Mouse (Mus musculus) cerebellum, adult 9-11 months (tissue): ENCODE results near the gene Tmem175.

ENCODE experiments used
- DNase-seq: peaks from one replicate; pipeline ENCODE4 v3.0.0; 2022

Tmem175 gene

GRCm38 (mm10) chr5:108654444-108654990, 24.9 kb downstream of the Tmem175 start:
- DNase-seq: peak; percentile 20

- peak; percentile 11 for DNase-seq
Observed at GRCm38 (mm10) chr5:108655381-108655780, 25.8 kb downstream of the Tmem175 start.

GRCm38 (mm10) chr5:108655891-108656650, 26.5 kb downstream of the Tmem175 start:
- peak; percentile 22 for DNase-seq

GRCm38 (mm10) chr5:108657406-108657805, 27.8 kb downstream of the Tmem175 start:
- no peak for DNase-seq

DNA sequence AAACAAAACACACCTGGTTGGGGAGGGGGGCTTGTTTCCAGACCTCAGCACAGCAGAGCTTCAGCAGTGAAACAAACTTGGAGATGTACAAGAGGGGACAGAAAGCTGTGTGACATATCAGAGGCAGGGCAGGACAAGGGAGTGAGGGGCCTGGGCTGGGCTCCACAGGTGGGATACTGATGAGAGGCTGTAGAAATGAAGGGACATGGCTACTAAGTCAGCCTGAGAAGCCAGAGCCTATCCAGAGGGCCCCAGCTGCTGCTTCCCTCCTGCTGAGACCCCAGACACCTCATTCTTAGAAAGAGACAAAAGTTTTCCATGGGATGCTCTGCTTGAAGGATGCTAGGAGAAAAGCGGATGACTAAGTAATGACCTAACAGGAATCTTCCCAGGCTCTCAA, 29.0 kb downstream of the Tmem175 start:
- peak; percentile 25 for DNase-seq

DNA sequence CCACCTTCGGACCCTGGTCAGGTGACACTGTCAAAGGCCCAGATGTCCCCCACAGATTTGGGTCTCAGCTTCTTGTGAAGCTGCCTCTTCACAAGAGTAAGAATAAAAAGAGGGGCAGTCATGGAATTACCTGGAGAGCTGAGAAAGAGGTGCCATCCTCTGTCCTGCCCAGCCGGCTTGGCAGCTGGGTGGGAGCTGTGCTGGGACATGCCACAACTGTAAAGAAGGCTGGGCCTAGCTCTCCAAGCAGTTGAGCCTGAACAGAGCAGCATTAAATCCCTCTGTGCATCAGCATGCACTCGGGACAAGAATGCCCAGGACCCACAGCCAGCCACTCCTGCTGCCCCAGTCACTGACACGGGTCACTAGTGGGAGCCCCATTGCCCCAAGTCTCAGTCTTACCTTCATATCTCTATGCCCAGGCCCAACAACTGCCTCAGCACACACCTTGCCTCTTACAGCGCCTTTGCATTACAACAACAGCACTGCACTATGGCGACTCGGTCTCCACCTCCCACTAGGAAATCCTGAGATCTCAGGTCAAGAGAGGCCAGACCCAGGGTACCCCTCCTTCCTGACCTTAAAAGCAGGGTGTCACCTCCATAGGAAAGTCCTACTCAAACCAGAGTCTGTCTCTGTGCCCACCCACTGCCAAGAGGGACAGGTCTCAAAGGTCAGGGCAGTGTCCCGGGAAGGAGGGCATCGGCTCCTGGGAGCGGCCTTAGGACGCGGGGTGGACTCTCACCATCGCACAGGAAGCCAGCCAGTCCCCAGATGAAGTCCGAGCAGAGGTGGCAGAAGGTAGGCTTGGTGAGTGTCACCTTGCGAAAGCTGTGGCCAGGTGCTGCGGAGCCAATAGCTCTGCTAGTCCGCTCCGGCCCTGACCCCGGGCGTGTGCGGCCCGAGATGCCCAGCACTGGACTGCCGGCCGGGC, 30.4 kb downstream of the Tmem175 start, which contains the start of gene Idua:
Gene Idua (plus strand): TSS at position 634 of the 934 bp plus-strand sequence.
- no peak for DNase-seq

- DNase-seq: peak; percentile 93
Observed at GRCm38 (mm10) chr5:108660632-108661268, 31.2 kb downstream of the Tmem175 start.

DNA sequence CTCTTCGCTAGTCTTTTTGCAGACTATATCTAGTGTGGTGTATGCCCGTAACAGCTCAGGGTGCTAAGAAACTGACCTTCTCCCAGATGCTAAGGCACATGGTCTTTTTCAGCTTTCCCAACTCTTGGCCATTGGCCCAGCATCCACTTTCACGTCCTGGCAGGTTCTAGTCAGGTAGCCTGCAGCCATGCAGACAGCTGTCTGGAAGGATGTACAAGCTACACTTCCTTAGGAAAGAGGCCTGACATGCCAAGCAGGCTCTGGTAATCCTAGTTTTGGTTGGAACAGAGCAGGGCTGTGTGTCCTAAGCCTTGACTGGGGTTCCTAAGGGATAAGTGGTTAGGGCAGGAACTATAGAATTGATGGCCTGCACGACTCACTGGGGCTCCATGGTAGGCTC, 33.2 kb downstream of the Tmem175 start:
- DNase-seq: peak; percentile 13

- no peak for DNase-seq
Observed at GRCm38 (mm10) chr5:108665066-108665465, 35.5 kb downstream of the Tmem175 start.

GRCm38 (mm10) chr5:108667370-108667769, 37.8 kb downstream of the Tmem175 start:
- no peak for DNase-seq

GRCm38 (mm10) chr5:108668387-108668932, 38.9 kb downstream of the Tmem175 start:
- DNase-seq: no peak

- DNase-seq: peak; percentile 91
Observed at GRCm38 (mm10) chr5:108668977-108669936, 39.7 kb downstream of the Tmem175 start, which contains the start of gene Dgkq. TSS of gene Dgkq (minus strand) at chr5:108669672.

GRCm38 (mm10) chr5:108669986-108670385, 40.4 kb downstream of the Tmem175 start:
- DNase-seq: peak; percentile 54

DNA sequence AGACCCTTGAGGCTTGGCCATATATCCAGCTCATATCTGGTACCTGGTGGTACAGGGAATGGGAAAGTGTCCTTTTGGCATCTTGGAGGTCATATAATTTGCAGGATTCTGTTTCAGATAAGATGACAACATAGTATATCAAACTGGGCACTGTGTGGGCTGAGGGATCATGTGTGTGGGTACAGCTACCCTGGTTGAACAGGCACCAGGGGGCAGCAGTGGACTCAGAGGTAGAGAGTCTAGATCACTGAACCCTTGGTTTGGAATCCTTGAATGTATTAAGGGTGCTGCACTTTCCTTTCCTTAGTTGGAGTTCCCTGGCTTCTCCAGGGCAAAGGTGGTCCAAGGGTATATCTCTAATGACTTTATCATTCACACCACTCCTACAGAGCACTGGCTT, 41.2 kb downstream of the Tmem175 start:
- no peak for DNase-seq

DNA sequence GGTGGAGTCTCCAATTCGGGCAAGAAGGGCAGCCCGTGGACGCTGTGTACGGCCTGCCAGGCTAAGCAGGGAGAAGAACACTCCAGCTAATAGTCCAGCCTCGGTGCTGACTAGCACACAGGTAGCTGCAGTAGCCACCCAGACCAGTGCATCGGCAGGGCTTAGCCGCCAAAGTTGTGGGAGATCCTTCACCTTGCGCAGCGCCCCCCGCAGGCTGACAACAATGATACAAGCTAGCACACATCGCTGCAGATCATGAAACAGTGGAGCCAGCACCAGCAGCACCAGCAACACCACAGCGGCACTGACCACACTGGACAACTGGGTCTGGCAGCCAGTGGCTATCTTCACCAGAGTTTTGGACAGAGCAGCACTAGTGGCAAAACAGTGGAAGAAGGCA, 42.2 kb downstream of the Tmem175 start:
- no peak for DNase-seq

DNA sequence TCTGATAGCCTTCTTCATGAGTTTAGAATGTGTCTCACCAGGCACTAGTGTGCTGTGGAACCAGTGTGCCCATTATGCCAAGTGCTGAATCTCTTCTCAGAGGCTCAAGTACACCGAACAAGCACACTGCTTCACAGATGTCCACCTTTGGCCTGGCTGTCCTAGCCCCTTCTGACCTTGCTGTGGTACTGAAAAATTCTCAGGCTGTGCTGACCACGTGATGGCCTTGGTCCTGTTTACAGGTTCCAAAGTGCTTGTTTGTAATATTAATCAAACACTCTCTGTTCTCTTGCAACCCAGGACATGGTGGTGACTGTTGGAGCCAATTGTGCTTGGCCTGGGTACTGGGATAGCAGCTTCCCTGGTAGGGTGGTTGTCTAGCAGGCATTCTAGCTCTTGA, 45.1 kb downstream of the Tmem175 start:
- DNase-seq: no peak

DNA sequence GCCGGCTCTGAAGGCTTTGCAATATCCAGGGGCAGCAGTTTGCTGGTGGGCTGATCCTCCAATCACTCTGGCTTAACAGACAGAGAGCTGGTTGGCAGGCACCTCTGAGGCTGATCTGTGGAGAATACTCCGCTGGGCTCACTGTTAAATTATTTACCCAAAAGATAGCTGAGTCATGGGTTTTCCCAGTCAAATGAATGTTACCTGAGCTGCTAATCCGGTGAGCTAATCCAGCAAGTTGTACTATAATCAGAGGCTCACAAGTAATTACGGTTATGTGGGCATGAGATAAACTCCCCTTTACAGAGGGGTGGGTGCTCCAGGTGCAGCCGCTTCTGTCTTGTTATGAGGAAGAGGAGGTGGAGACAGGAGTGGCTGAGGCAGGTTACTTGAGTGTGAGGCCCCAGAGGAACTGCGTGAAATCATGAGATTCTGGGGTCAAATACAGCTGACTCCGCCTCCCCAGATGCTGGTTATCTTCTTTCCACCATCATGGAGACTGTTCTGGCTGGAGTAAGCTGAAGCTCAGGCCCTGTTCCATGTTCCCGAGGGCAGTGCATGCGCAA, 45.8 kb downstream of the Tmem175 start, which contains the start of gene Slc26a1:
Gene Slc26a1 (minus strand): TSS at position 319 of the 566 bp plus-strand sequence.
- no peak for DNase-seq

DNA sequence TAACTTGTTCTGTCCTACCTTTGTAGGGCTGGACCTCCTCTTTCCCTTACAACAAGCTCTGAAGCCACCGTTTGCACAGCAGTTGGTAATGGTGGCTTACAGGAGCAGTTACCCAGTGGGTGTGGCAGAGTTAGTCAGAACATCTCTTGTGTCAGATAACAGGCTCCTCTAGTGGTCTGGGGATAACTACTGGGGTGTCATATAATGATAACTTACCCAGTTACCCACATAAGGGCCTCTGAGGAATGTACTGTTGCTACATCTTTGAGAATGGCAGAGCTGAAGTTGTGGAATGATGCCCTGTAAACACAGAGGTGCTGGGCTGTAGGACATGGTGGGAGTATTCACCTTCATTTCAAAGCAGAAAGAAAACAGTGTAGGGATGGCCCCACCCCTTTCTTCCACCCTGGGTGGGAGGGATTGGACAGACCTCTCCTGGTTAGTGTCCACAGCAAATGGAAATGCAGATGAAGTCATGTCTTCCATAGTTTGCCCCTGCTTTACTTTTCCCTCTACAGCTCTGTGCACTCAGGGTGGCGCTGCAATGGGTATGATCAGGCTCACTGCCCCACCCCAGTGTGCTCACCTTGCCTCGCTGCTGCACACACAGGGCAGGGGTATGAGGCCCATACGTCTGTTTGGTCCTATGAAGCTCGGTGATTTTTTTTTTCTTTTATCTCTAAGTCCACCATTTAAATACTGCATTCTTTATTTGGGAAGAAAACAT, 47.4 kb downstream of the Tmem175 start:
- no peak for DNase-seq

DNA sequence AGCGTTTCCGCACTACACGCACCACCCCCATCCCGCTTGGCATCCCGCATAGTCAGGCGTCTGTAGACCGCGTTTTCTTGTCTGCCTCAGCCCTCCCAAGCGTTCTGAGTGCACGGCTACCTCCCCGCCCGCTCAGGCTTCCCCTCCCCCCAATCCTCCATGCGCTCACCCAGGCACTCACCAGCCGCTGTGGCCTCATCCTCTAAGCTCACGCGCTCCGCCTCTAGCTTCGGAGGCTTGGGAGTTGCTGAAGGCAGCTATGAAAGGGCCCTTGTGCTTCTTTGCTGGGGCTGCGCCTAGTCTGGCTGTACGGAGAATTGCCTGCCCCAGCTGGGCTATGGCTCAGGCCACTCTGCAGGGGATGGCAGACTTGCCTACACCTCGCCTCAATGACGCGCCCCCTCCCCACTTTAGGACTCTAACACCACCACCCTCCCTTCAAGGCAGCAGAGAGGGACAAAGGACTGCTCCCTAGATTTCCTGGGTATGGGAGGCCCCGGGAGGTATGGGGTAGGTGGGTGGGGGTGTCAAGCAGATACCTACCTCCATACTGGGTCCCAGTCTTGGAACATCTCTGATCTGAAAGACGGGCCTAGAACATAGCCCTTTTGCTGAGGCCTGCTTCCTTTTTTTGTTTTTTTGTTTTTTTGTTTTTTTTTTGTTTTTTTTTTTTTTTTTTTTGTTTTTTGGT, 48.2 kb downstream of the Tmem175 start:
- peak; percentile 81 for DNase-seq
